Mouse (Mus musculus): ENCODE results near the gene Plbd2. TPM values are rescaled to one million over a fixed set of nuclear protein-coding genes. Genes with fewer than 3 reads are reported as not detected.

The Plbd2 gene
- total and polyA plus RNA-seq, 3 experiments, result 32.1 to 47.1 (median 39.5) TPM

DNA sequence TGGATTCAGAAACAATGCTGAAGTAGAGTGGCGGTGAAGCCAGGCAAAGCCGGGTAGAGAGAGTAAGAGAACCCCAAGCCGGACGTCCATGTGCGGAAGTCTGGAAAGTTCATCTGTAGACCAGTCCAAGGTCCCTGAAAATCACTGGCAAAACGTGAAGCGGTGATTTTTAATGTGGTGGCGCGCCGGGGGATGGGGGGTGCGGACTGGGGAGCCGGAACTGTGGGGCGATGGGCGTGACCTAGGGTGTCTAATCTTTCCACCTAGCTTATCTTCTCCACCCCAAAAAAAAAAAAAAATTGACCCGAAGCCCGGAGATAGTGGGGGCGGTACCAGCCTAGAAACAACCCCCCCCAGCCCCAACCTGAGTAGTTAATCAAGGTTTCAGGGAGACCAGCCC is 65.9 kb downstream of the Plbd2 start:
- TF ChIP-seq POLR2A (IDR thresholded peaks at IDR 0.05; ENCODE audit: insufficient read depth, low read depth, low read length) (no peak), EP300 (IDR thresholded peaks at IDR 0.05; ENCODE audit: insufficient read depth, low read depth, low read length) (no peak), CTCF (IDR thresholded peaks at IDR 0.05) (no peak)
- H3K27ac ChIP-seq, result no peak overlapping the region
- H3K9ac ChIP-seq (ENCODE audit: low read depth, low read length), result no peak overlapping the region
- WGBS, result 2% methylated on average over 17 of the region's 17 CpGs
- no peaks in the 10 kb centered on the region for H3K4me1 ChIP-seq (ENCODE audit: control insufficient read depth, insufficient read depth, low read length)
- no peaks in the 10 kb centered on the region for H3K79me2 ChIP-seq (replicated peaks; ENCODE audit: control insufficient read depth, insufficient read depth, low read length)
- no peaks in the 10 kb centered on the region for H3K36me3 ChIP-seq (ENCODE audit: control insufficient read depth, insufficient read depth, low read length)
- intact Hi-C loops (cut with DNase I), result no loop called here
- DNase-seq, result no peak
- peaks cover 26% of the 10 kb centered on the region for H3K27me3 ChIP-seq (ENCODE audit: control insufficient read depth, insufficient read depth, low read length)
- no peak overlapping the region for H3K4me3 ChIP-seq

DNA sequence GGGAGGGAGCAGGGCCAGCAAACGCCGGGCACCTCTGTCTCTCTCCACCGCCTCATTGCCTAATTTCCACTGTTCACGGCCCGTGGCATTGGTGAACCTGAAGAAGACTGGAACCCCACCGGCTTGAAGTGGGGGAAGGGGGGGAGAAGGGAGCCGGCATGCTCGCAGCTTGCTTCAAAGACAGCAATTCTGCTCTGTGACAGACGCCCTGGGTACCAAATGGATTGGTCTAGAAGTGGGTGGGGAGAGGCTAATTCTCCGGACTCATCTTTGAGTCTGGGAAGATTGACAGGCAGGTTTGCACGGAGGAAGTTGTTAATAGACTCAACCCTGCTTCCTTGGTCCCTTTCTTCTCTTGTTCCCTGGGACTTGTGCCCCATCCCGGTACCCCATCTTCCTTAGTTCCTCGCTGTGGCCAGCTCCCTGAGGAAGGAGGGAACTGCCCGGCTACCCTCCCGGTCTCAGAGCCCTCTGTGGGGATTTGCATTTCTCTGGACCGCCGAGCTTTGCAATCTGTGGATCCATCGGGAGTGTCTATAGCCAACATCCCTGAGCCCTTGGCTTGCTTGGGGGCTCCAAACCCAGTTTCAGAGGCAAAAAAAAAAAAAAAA is 66.4 kb downstream of the Plbd2 start:
- WGBS, result 2% methylated on average over 18 of the region's 18 CpGs
- Histone ChIP-seq H3K36me3 (ENCODE audit: control insufficient read depth, insufficient read depth, low read length) (no peaks in the 10 kb centered on the region), H3K4me1 (ENCODE audit: control insufficient read depth, insufficient read depth, low read length) (no peaks in the 10 kb centered on the region), H3K27me3 (ENCODE audit: control insufficient read depth, insufficient read depth, low read length) (peaks cover 28% of the 10 kb centered on the region), H3K27ac (no peak overlapping the region), H3K9ac (ENCODE audit: low read depth, low read length) (no peak overlapping the region), H3K4me3 (no peak overlapping the region), H3K79me2 (replicated peaks; ENCODE audit: control insufficient read depth, insufficient read depth, low read length) (no peaks in the 10 kb centered on the region)
- intact Hi-C loops (cut with DNase I), result no loop called here
- no peak for TF ChIP-seq CTCF (IDR thresholded peaks at IDR 0.05)
- no peak for DNase-seq

DNA sequence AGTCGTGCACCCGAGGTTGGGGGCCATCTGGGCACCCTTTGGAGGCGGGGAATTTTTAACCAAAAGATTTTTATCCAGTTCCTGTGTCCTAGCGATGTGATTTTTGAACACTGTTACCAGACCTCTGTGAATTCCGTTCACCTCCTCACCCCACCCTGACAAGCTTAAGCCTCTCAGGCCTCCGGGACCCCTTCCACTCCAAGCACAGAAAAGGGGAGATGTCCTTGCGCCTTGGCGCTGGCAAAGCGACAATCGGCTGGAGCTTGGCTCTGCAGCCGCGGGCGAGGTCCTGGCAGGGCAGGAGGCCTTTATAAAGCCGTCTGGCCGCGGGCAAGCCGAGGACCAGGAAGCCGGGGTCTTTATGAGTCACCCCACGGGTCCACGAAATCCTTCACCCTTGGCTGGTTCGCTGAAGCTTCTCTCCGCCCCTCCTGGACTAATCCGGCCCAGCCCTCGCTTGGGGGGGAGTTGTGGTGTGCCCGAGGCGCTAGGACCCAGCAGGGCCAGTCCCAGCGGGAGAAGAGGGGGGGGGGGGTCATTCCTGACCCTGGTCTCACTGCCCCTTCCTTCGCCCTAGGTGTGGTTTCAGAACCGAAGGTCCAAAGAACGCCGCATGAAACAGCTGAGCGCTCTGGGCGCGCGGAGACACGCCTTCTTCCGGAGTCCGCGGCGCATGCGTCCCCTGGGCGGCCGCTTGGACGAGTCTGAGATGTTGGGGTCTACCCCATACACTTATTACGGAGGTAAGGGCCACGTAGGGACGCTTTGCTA is 67.5 kb downstream of the Plbd2 start:
- TF ChIP-seq EP300 (IDR thresholded peaks at IDR 0.05; ENCODE audit: insufficient read depth, low read depth, low read length) (no peak), POLR2A (IDR thresholded peaks at IDR 0.05; ENCODE audit: insufficient read depth, low read depth, low read length) (no peak), CTCF (IDR thresholded peaks at IDR 0.05) (no peak)
- DNase-seq, result no peak
- no peaks in the 10 kb centered on the region for H3K36me3 ChIP-seq (ENCODE audit: control insufficient read depth, insufficient read depth, low read length)
- intact Hi-C loops (cut with DNase I), result no loop called here
- no peaks in the 10 kb centered on the region for H3K4me1 ChIP-seq (ENCODE audit: control insufficient read depth, insufficient read depth, low read length)
- H3K27ac ChIP-seq, result no peak overlapping the region
- 1% methylated on average over 47 of the region's 47 CpGs for WGBS
- peak overlapping the region; percentile 23; the same call in 1 of the 2 replicates for H3K4me3 ChIP-seq
- no peak overlapping the region for H3K9ac ChIP-seq (ENCODE audit: low read depth, low read length)
- peaks cover 32% of the 10 kb centered on the region for H3K27me3 ChIP-seq (ENCODE audit: control insufficient read depth, insufficient read depth, low read length)
- H3K79me2 ChIP-seq (replicated peaks; ENCODE audit: control insufficient read depth, insufficient read depth, low read length), result no peaks in the 10 kb centered on the region

DNA sequence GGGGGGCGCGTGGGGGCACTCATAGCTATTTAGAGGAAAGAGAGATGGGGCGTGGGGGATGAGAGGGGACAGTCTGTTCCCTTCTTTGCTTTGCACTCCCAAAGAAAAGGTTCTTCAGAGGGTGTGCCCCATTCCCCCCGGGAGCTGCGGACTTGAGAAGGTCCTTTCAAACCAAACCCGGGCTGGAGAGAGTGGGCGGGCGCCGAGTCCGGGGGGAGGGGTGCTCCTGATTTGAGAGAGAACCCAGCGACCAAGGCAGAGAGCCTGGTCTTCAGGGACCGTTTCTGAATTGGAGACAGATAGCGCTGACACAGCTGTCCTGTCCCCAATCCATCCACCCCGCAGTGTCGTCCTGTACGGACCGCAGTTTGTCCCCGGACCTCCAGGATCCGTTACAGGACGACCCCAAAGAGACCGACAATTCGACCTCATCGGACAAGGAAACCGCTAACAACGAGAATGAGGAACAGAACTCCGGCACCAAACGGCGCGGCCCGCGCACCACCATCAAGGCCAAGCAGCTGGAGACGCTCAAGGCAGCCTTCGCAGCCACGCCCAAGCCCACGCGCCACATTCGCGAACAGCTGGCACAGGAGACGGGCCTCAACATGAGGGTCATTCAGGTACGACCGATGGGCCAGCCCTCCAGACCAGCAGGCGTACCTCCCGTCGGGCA is 68.3 kb downstream of the Plbd2 start:
- intact Hi-C loops (cut with DNase I), result no loop called here
- Histone ChIP-seq H3K9ac (ENCODE audit: low read depth, low read length) (no peak overlapping the region), H3K4me3 (no peak overlapping the region), H3K79me2 (replicated peaks; ENCODE audit: control insufficient read depth, insufficient read depth, low read length) (no peaks in the 10 kb centered on the region), H3K27me3 (ENCODE audit: control insufficient read depth, insufficient read depth, low read length) (peaks cover 32% of the 10 kb centered on the region), H3K36me3 (ENCODE audit: control insufficient read depth, insufficient read depth, low read length) (no peaks in the 10 kb centered on the region), H3K27ac (no peak overlapping the region), H3K4me1 (ENCODE audit: control insufficient read depth, insufficient read depth, low read length) (no peaks in the 10 kb centered on the region)
- TF ChIP-seq EP300 (IDR thresholded peaks at IDR 0.05; ENCODE audit: insufficient read depth, low read depth, low read length), result no peak
- no peak for DNase-seq
- 2% methylated on average over 44 of the region's 44 CpGs for WGBS

DNA sequence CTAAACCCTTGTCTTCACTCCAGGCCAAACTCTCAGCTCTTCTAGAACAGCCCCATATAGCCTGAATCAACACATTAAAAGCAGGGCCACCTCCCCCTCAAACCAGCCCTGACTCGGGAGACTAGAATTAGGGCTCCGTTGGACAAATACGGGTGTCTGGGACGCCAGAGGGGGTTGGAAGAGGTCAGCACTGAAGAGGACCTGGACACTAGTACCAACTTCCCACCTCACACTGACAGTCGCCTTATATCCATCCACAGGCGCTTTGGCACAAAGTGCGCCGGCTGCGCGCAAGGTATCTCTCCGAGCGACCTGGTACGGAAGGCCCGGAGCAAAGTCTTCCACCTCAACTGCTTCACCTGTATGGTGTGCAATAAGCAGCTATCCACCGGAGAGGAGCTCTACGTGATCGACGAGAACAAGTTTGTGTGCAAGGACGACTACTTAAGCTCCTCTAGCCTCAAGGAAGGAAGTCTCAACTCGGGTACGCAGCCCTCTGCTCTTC is 69.1 kb downstream of the Plbd2 start:
- TF ChIP-seq POLR2A (IDR thresholded peaks at IDR 0.05; ENCODE audit: insufficient read depth, low read depth, low read length), result no peak
- TF ChIP-seq EP300 (IDR thresholded peaks at IDR 0.05; ENCODE audit: insufficient read depth, low read depth, low read length), result no peak
- TF ChIP-seq CTCF (IDR thresholded peaks at IDR 0.05), result no peak
- no peak overlapping the region for H3K27ac ChIP-seq
- no peaks in the 10 kb centered on the region for H3K79me2 ChIP-seq (replicated peaks; ENCODE audit: control insufficient read depth, insufficient read depth, low read length)
- 3% methylated on average over 21 of the region's 21 CpGs for WGBS
- no peak overlapping the region for H3K4me3 ChIP-seq
- H3K36me3 ChIP-seq (ENCODE audit: control insufficient read depth, insufficient read depth, low read length), result no peaks in the 10 kb centered on the region
- no peaks in the 10 kb centered on the region for H3K4me1 ChIP-seq (ENCODE audit: control insufficient read depth, insufficient read depth, low read length)
- intact Hi-C loops (cut with DNase I), result no loop called here
- no peak for DNase-seq
- H3K27me3 ChIP-seq (ENCODE audit: control insufficient read depth, insufficient read depth, low read length), result peaks cover 30% of the 10 kb centered on the region
- H3K9ac ChIP-seq (ENCODE audit: low read depth, low read length), result no peak overlapping the region

Other genes starting within 250 kb of the Plbd2 start
- gene Lhx5, start 71.9 kb downstream of the Plbd2 start, total RNA-seq (2021), result not detected
- not detected in 2 replicates for gene Lhx5, start 71.9 kb downstream of the Plbd2 start, polyA plus RNA-seq (2012; rRNA removed)
- gene Sdsl, start 30.8 kb downstream of the Plbd2 start, total RNA-seq (2021), result 1 to 10 TPM; 8.8 to 9.8 TPM
- 12.6 and 13.5 TPM in 2 replicates for gene Sdsl, start 30.8 kb downstream of the Plbd2 start, polyA plus RNA-seq (2012; rRNA removed)
- 1 to 10 TPM; 1.2 to 3.0 TPM for gene Sds, start 27.1 kb downstream of the Plbd2 start, total RNA-seq (2021)
- gene Sds, start 27.1 kb downstream of the Plbd2 start, polyA plus RNA-seq (2012; rRNA removed), result 5.6 and 10.9 TPM in 2 replicates
- gene Slc8b1, start 7.5 kb upstream of the Plbd2 start, total RNA-seq (2021), result 10 to 100 TPM; 10.0 to 12.2 TPM
- 13.2 and 16.5 TPM in 2 replicates for gene Slc8b1, start 7.5 kb upstream of the Plbd2 start, polyA plus RNA-seq (2012; rRNA removed)
- gene Tpcn1, start 85.0 kb upstream of the Plbd2 start, total RNA-seq (2021), result 10 to 100 TPM; 30.7 to 35.1 TPM
- gene Tpcn1, start 85.0 kb upstream of the Plbd2 start, polyA plus RNA-seq (2012; rRNA removed), result 53.7 and 59.7 TPM in 2 replicates
- gene Iqcd, start 85.4 kb upstream of the Plbd2 start, total RNA-seq (2021), result not detected
- 0.14 and 0.20 TPM in 2 replicates for gene Iqcd, start 85.4 kb upstream of the Plbd2 start, polyA plus RNA-seq (2012; rRNA removed)
- 10 to 100 TPM; 14.2 to 16.0 TPM for gene Rita1, start 109.0 kb upstream of the Plbd2 start, total RNA-seq (2021)
- gene Rita1, start 109.0 kb upstream of the Plbd2 start, polyA plus RNA-seq (2012; rRNA removed), result 15.3 and 21.7 TPM in 2 replicates
- 10 to 100 TPM; 21.4 to 22.5 TPM for gene Ddx54, start 109.1 kb upstream of the Plbd2 start, total RNA-seq (2021)
- gene Ddx54, start 109.1 kb upstream of the Plbd2 start, polyA plus RNA-seq (2012; rRNA removed), result 16.2 and 18.2 TPM in 2 replicates
- not detected for gene Cfap73, start 130.6 kb upstream of the Plbd2 start, total RNA-seq (2021)
- gene Cfap73, start 130.6 kb upstream of the Plbd2 start, polyA plus RNA-seq (2012; rRNA removed), result 0.16 TPM in 1 of 2 replicates, not detected in the other
- gene Rasal1, start 145.2 kb upstream of the Plbd2 start, total RNA-seq (2021), result not detected
- 0.06 and 0.33 TPM in 2 replicates for gene Rasal1, start 145.2 kb upstream of the Plbd2 start, polyA plus RNA-seq (2012; rRNA removed)
- gene Dtx1, start 208.3 kb upstream of the Plbd2 start, total RNA-seq (2021), result 1 to 10 TPM; 2.1 to 2.7 TPM
- gene Dtx1, start 208.3 kb upstream of the Plbd2 start, polyA plus RNA-seq (2012; rRNA removed), result 3.5 and 4.2 TPM in 2 replicates
- gene Oas2, start 246.2 kb upstream of the Plbd2 start, total RNA-seq (2021), result 1 to 10 TPM in 1 of 2 experiments, under 1 TPM in 1; 0.55 to 1.0 TPM
- gene Oas2, start 246.2 kb upstream of the Plbd2 start, polyA plus RNA-seq (2012; rRNA removed), result 9.6 and 11.3 TPM in 2 replicates